20 mouse cellular contexts compared by ENCODE assay signal in the genomic region with DNA sequence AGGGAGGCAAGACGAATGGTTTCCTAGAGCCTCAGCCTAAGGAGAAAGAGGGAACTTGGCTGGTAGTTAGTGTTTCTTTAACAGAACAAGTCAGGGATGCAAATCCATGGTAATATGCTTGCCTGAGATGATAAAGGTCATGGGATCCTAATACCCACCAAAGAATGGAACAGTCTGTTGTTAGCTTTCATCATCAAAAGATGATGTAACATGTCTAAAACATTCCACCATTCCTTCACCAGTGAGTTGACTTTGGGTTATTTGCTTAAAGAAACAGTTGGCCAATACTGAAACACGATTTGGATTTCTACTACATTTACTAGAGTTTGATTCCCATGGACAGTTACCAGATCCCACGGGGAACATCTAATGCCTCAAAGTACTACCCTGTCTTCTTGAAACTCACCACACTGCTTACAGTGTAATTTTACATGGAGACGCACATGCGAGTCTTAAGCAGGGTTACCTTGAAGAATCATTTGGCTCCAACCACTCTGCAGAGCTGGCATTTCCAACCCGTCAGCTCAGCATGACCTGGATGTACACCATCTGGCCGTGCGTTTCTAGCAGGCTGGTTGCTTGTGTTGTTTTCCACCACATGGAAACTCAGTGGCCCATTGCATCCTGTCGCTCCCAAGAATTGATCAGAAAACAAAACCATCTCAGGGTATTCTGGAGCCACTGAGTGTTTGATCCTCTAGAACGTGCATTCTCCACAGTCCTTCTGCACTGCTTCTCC. TPM values are rescaled to one million over a fixed set of nuclear protein-coding genes. Genes with fewer than 3 reads are reported as not detected.
DNase-seq lines count a peak whose midpoint lies in the region; ATAC-seq lines count a peak whose summit lies in the region.
"Had no signal": no experiment of that assay in that cellular context is flagged by ENCODE, and none has a peak within 500 bp of the region (broad histone marks: within the 10 kb centered on the region; RNA-seq: fewer than 3 reads in every experiment).

No protein-coding gene starts in this region.

- H3K4me2 ChIP-seq in hindbrain, embryonic 15.5 days = no peak overlapping the region
- H3K4me2 ChIP-seq in hindbrain, embryonic 11.5 days (replicated peaks; ENCODE audit: low read depth, low read length) = no peak overlapping the region
- H3K4me2 ChIP-seq: heart, embryonic 15.5 days had no signal

- H3K9me3 ChIP-seq in hindbrain, embryonic 15.5 days = no peaks in the 10 kb centered on the region
- H3K9me3 ChIP-seq in hindbrain, embryonic 11.5 days (ENCODE audit: control insufficient read depth, low read length) = no peaks in the 10 kb centered on the region
- H3K9me3 ChIP-seq: embryonic facial prominence, embryonic 10.5 days; heart, embryonic 15.5 days had no signal

- no peaks in the 10 kb centered on the region for H3K27me3 ChIP-seq in hindbrain, embryonic 15.5 days
- H3K27me3 ChIP-seq in hindbrain, embryonic 11.5 days (ENCODE audit: control insufficient read depth, insufficient read depth, low read length) = no peaks in the 10 kb centered on the region
- H3K27me3 ChIP-seq: heart, embryonic 15.5 days had no signal

- H3K27ac ChIP-seq in hindbrain, embryonic 15.5 days (replicated peaks) = no peak overlapping the region
- H3K27ac ChIP-seq in hindbrain, embryonic 11.5 days (ENCODE audit: low read depth, low read length) = no peak overlapping the region
- H3K27ac ChIP-seq: embryonic facial prominence, embryonic 10.5 days; heart, embryonic 15.5 days; kidney, postnatal 0 days had no signal

- peak; percentile 60; the same call in 1 of the 2 replicates for ATAC-seq in hindbrain, embryonic 15.5 days (ENCODE audit: low FRiP score, low read depth)
- ATAC-seq in hindbrain, embryonic 11.5 days (ENCODE audit: low FRiP score) = no peak
- ATAC-seq in cerebellum, adult (ENCODE audit: insufficient number of reproducible peaks, low FRiP score, low TSS enrichment) = peak; percentile 90
- ATAC-seq: midbrain, embryonic 16.5 days had no signal

- H3K36me3 ChIP-seq in hindbrain, embryonic 15.5 days = no peaks in the 10 kb centered on the region
- H3K36me3 ChIP-seq in hindbrain, embryonic 11.5 days (ENCODE audit: control insufficient read depth, insufficient read depth, low read length) = no peaks in the 10 kb centered on the region
- H3K36me3 ChIP-seq: embryonic facial prominence, embryonic 10.5 days; heart, embryonic 15.5 days had no signal

- no peak for DNase-seq in hindbrain, embryonic 11.5 days (ENCODE audit: low spot score)
- peak; percentile 15 for DNase-seq in 3T3-L1 (ENCODE audit: low read depth, low spot score)
- DNase-seq in cerebellum, adult 9-11 months = peak; percentile 97
- no peak for DNase-seq in spleen, postnatal 4 days (ENCODE audit: low spot score in 2 of 2)
- no peak for DNase-seq in right cerebral cortex, postnatal 10 days (ENCODE audit: low spot score in 2 of 2)
- no peak for DNase-seq in heart, postnatal 10 days
- DNase-seq: adrenal gland, adult 2 months; B cell, adult 2 months; gastrocnemius, postnatal 10 days; kidney, adult 18-20 months; lung, adult 18-20 months; lung, postnatal 36 days; retina, postnatal 1 day; thymus, postnatal 25 days had no signal

- H3K4me3 ChIP-seq in hindbrain, embryonic 15.5 days = no peak overlapping the region
- H3K4me3 ChIP-seq in hindbrain, embryonic 11.5 days (ENCODE audit: low read depth, low read length) = no peak overlapping the region
- H3K4me3 ChIP-seq: embryonic facial prominence, embryonic 10.5 days; heart, embryonic 15.5 days had no signal

- 82% methylated on average over 10 of the region's 10 CpGs for WGBS in hindbrain, embryonic 15.5 days
- 86% methylated on average over 10 of the region's 10 CpGs for WGBS in hindbrain, embryonic 11.5 days

- H3K9ac ChIP-seq in hindbrain, embryonic 15.5 days = no peak overlapping the region
- H3K9ac ChIP-seq in hindbrain, embryonic 11.5 days (ENCODE audit: low read depth, low read length) = no peak overlapping the region
- H3K9ac ChIP-seq: heart, embryonic 15.5 days had no signal

- intact Hi-C loops in heart, postnatal 10 days (cut with DNase I) = no loop called here

- 0 out of 2 replicates have a peak, but pooled peaks cover 5% of the 10 kb centered on the region for H3K4me1 ChIP-seq in hindbrain, embryonic 15.5 days (replicated peaks)
- H3K4me1 ChIP-seq in hindbrain, embryonic 11.5 days (replicated peaks; ENCODE audit: control insufficient read depth, insufficient read depth, low read length) = no peaks in the 10 kb centered on the region

RNA-seq across cellular contexts. Expression of a gene that starts 32.9 kb away (rescaled TPM):
- polyA plus RNA-seq in hindbrain, embryonic 15.5 days (2015; fragmentation: Nextera tagmentation; extraction: Ambion mirVana) = 94.7 and 98.5 TPM in 2 replicates
- polyA plus RNA-seq in hindbrain, embryonic 11.5 days (2014; fragmentation: Nextera tagmentation; extraction: Ambion mirVana) = 37.5 and 38.5 TPM in 2 replicates
- 10 to 100 TPM; 64.1 to 71.8 TPM for total RNA-seq in heart, postnatal 10 days (2021)

Comparison
In these comparisons a context has a peak if more than half of its experiments do, and no peak if none do; other contexts are left out.
1. DNase-seq: peak in 3T3-L1 (single experiment) and cerebellum, adult 9-11 months (single experiment); none in hindbrain, embryonic 11.5 days (single experiment), spleen, postnatal 4 days (0 of 2), right cerebral cortex, postnatal 10 days (0 of 2) and heart, postnatal 10 days (0 of 2).